Mouse (Mus musculus) forebrain, embryonic 16.5 days (tissue): ENCODE data around the gene Sytl3. TPM values are rescaled to one million over a fixed set of nuclear protein-coding genes. Genes with fewer than 3 reads are reported as not detected.
"Not testable (repeated sequence)": the region's sequence is repeated elsewhere in the genome, so short reads cannot be mapped to it uniquely, and the experiment has no call there.

Experiments
- ATAC-seq: fragments of 200-750 bp; cut with Nextera tagmentation; 2 replicates; pipeline ENCODE4 v1.8.0; 2017; ENCODE audit warnings: mild to moderate bottlenecking, moderate library complexity
- H3K27ac ChIP-seq: fragments of 300-500 bp; sonication (generic); 2 replicates; pipeline ENCODE4 v1.5.1; 2014; ENCODE audit warnings: low read length, control low read depth
- H3K27me3 ChIP-seq: fragments of 300-500 bp; sonication (generic); replicated peaks from 2 replicates; pipeline ENCODE4 v1.6.1; 2014; ENCODE audit warnings: low read length; ENCODE audit not compliant: control insufficient read depth, insufficient read depth
- H3K36me3 ChIP-seq: fragments of 300-500 bp; sonication (generic); 2 replicates; pipeline ENCODE4 v1.6.1; 2014; ENCODE audit not compliant: control insufficient read depth, insufficient read depth
- H3K4me1 ChIP-seq: fragments of 300-500 bp; sonication (generic); replicated peaks from 2 replicates; pipeline ENCODE4 v1.6.1; 2014; ENCODE audit warnings: low read length; ENCODE audit not compliant: control insufficient read depth, insufficient read depth
- H3K4me2 ChIP-seq: fragments of 300-500 bp; sonication (generic); 2 replicates; pipeline ENCODE4 v1.6.1; 2014; ENCODE audit warnings: mild to moderate bottlenecking, low read length, control low read depth
- H3K4me3 ChIP-seq: fragments of 300-500 bp; sonication (generic); replicated peaks from 2 replicates; pipeline ENCODE4 v1.5.1; 2014; ENCODE audit warnings: mild to moderate bottlenecking, low read length, control low read depth
- H3K9ac ChIP-seq: fragments of 300-500 bp; sonication (generic); replicated peaks from 2 replicates; pipeline ENCODE4 v1.6.1; 2014; ENCODE audit warnings: low read depth, low read length, control low read depth
- H3K9me3 ChIP-seq: fragments of 300-500 bp; sonication (generic); 2 replicates; pipeline ENCODE4 v1.6.1; 2016; ENCODE audit warnings: low read length; ENCODE audit not compliant: control insufficient read depth
- WGBS: fragments of 180-500 bp; shearing (Covaris S2); extraction: QIAGEN DNeasy Blood & Tissue Kit; methylation state at CpG from one replicate; pipeline ENCODE4 v1.1.7; 2014; 5-methylcytosine and 5-hydroxymethylcytosine counted together
- polyA plus RNA-seq: library from polyadenylated mRNA; unstranded; fragments of >200 nt; fragmentation: Nextera tagmentation; extraction: Ambion mirVana; gene quantifications from 2 replicates; pipeline ENCODE4 v1.2.1, GENCODE M21; 2015

Sytl3 gene
- polyA plus RNA-seq, 1 experiment from 2014 or later: 0.30 TPM

GRCm38 (mm10) chr17:6681721-6682120, 22.8 kb downstream of the Sytl3 start:
- 80% methylated on average over 4 of the region's 4 CpGs for WGBS
- not testable (repeated sequence) for H3K9me3 ChIP-seq, H3K36me3 ChIP-seq, H3K27me3 ChIP-seq, H3K4me1 ChIP-seq, ATAC-seq, H3K27ac ChIP-seq, H3K4me3 ChIP-seq, H3K9ac ChIP-seq, H3K4me2 ChIP-seq

GRCm38 (mm10) chr17:6683702-6684101, 24.8 kb downstream of the Sytl3 start:
- ATAC-seq, H3K9ac ChIP-seq, H3K36me3 ChIP-seq, H3K27ac ChIP-seq, H3K9me3 ChIP-seq, H3K4me2 ChIP-seq, H3K4me3 ChIP-seq, H3K27me3 ChIP-seq, H3K4me1 ChIP-seq: not testable (repeated sequence)
- WGBS: no CpG with 5 or more reads among the region's 5 CpGs

- H3K27ac ChIP-seq, H3K9me3 ChIP-seq, H3K4me3 ChIP-seq, H3K27me3 ChIP-seq, H3K36me3 ChIP-seq, H3K4me1 ChIP-seq, H3K9ac ChIP-seq, H3K4me2 ChIP-seq: not testable (repeated sequence)
- WGBS: no CpG with 5 or more reads among the region's 4 CpGs
- ATAC-seq: peak; percentile 93
Measured at GRCm38 (mm10) chr17:6684464-6685287, 25.8 kb downstream of the Sytl3 start.

- 57% methylated on average over 1 of the region's 8 CpGs for WGBS
- not testable (repeated sequence) for H3K4me1 ChIP-seq, H3K9ac ChIP-seq, H3K27ac ChIP-seq, H3K4me2 ChIP-seq, H3K27me3 ChIP-seq, ATAC-seq, H3K4me3 ChIP-seq, H3K9me3 ChIP-seq, H3K36me3 ChIP-seq
Measured at GRCm38 (mm10) chr17:6685288-6685818, 26.5 kb downstream of the Sytl3 start.

- H3K36me3 ChIP-seq, ATAC-seq, H3K9me3 ChIP-seq, H3K27me3 ChIP-seq, H3K4me3 ChIP-seq, H3K4me1 ChIP-seq, H3K27ac ChIP-seq, H3K4me2 ChIP-seq, H3K9ac ChIP-seq: not testable (repeated sequence)
- 97% methylated on average over 2 of the region's 4 CpGs for WGBS
Measured at GRCm38 (mm10) chr17:6686299-6686971, 27.5 kb downstream of the Sytl3 start.

GRCm38 (mm10) chr17:6689344-6689743, 30.5 kb downstream of the Sytl3 start:
- H3K9me3 ChIP-seq, H3K4me1 ChIP-seq, H3K27me3 ChIP-seq, H3K27ac ChIP-seq, H3K4me3 ChIP-seq, H3K9ac ChIP-seq, ATAC-seq, H3K36me3 ChIP-seq, H3K4me2 ChIP-seq: not testable (repeated sequence)
- 87% methylated on average over 2 of the region's 4 CpGs for WGBS

GRCm38 (mm10) chr17:6691596-6691995, 32.7 kb downstream of the Sytl3 start:
- H3K4me1 ChIP-seq, H3K4me2 ChIP-seq, H3K27me3 ChIP-seq, H3K9ac ChIP-seq, H3K27ac ChIP-seq, H3K4me3 ChIP-seq, ATAC-seq, H3K9me3 ChIP-seq, H3K36me3 ChIP-seq: not testable (repeated sequence)
- 7% methylated on average over 2 of the region's 2 CpGs for WGBS

- ATAC-seq, H3K4me3 ChIP-seq: not testable (repeated sequence)
- 73% methylated on average over 9 of the region's 9 CpGs for WGBS
Measured at GRCm38 (mm10) chr17:6695712-6696111, 36.8 kb downstream of the Sytl3 start.

GRCm38 (mm10) chr17:6696521-6696920, 37.6 kb downstream of the Sytl3 start:
- not testable (repeated sequence) for ATAC-seq, H3K9me3 ChIP-seq, H3K36me3 ChIP-seq, H3K27ac ChIP-seq, H3K4me1 ChIP-seq, H3K27me3 ChIP-seq, H3K9ac ChIP-seq, H3K4me3 ChIP-seq, H3K4me2 ChIP-seq
- 58% methylated on average over 8 of the region's 8 CpGs for WGBS

More at GRCm38 (mm10) chr17:6695712-6696111, 36.8 kb downstream of the Sytl3 start:
- not testable (repeated sequence) for H3K4me2 ChIP-seq, H3K36me3 ChIP-seq, H3K9ac ChIP-seq, H3K27me3 ChIP-seq, H3K27ac ChIP-seq, H3K4me1 ChIP-seq, H3K9me3 ChIP-seq
